Mouse (Mus musculus) urinary bladder, postnatal 0 days (tissue): Measurements from ENCODE around the gene Cdk5rap2. TPM values are rescaled to one million over a fixed set of nuclear protein-coding genes. Genes with fewer than 3 reads are reported as not detected.

Experiments used
- polyA plus RNA-seq: library from polyadenylated mRNA; unstranded; fragments of >200 nt; fragmentation: Nextera tagmentation; extraction: Ambion mirVana; gene quantifications from 2 replicates; pipeline ENCODE4 v1.2.1, GENCODE M21; 2015

Gene Cdk5rap2
- polyA plus RNA-seq: 4.1 and 5.7 TPM in 2 replicates

DNA sequence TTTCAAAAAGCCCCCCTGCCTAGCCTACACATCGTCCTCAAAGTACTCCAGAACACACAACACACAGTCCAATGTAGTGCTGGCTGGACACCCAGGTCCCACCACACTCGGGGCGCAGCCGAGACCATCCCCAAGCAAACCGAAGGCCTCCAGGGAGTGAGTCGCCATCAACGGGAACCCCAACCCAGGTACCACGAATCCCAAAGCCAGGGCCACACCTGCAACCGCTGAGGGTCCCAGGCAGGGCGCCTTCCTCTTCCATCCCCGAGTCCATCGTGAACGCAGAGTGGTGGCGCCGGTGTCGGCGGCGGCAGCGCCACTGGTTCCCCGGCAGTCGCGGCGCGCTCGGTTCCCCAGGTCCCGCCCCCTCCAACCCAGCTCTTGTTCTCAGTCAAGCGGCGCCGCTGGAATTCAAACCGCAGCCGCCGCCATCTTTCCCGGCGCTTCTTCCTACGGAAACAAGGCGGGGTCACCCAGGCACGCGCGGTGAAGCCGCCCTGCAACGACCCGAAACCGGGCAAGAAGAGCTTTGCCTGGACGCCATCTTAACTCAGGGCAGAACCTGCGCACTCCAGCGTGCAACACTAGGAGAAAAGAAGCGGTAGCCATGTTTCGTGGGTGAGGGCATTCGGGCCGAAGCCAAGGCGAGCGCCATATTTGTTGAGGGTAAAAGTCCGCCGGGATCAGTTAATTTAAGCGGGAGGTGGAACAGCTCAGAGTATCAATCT, at the start of gene Cdk5rap2:
Gene Cdk5rap2, minus strand, starts transcription at position 450 of the 728 bp plus-strand sequence.

Other genes starting within 250 kb of the Cdk5rap2 start
- gene Megf9, start 124.6 kb upstream of the Cdk5rap2 start, polyA plus RNA-seq: 7.3 and 9.4 TPM in 2 replicates